Mouse (Mus musculus): ENCODE measurements around the gene Asphd1.
"Not testable (repeated sequence)": the region's sequence is repeated elsewhere in the genome, so short reads cannot be mapped to it uniquely, and the experiment has no call there.

Asphd1 gene

DNA sequence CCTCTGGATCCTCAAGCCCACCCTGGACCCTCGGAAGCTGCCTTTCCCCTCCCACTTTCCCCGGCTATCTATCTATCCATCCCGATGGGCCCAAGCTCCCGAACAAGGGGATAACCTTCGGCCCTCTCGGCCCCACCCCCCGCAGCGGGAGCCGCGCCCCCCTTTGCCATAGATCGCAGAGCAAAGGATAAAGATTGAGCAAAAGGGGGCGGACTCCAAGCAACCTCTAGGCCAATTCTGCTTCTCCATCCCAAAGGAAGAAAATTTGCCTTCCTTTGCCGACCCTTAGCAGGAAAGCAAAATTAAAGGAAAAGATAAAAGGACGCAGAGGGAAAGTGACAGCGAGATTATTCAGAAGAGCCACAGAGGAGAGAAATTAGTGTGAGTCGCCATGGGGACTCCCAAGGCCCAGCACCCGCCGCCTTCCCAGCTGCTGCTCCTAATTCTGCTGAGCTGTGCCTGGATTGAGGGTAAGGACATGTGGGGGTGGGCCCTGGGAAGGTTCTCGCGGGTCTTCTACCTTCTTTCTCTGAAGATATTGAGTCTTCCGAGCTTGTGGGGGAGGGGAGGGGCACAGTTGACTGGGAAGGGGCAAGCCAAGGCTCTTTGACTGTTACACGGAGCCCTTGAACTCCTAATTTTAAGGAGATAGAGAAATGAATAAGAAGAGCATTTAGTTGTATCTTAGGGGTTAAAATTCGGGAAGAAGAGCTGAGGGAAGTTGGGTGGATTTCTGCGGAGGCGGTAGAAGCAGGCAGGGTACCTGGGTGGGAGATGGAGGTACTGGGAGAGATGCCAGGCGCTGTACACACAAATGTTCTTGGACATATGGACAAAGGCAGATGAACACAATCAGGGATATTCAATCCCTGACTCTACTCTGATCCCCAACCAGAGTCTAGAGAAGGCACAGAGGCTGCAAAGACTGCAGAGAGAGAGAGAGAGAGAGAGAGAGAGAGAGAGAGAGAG, 1.5 kb upstream of the Asphd1 start:
- no peak for DNase-seq (ENCODE audit: extremely low spot score, low spot score)

DNA sequence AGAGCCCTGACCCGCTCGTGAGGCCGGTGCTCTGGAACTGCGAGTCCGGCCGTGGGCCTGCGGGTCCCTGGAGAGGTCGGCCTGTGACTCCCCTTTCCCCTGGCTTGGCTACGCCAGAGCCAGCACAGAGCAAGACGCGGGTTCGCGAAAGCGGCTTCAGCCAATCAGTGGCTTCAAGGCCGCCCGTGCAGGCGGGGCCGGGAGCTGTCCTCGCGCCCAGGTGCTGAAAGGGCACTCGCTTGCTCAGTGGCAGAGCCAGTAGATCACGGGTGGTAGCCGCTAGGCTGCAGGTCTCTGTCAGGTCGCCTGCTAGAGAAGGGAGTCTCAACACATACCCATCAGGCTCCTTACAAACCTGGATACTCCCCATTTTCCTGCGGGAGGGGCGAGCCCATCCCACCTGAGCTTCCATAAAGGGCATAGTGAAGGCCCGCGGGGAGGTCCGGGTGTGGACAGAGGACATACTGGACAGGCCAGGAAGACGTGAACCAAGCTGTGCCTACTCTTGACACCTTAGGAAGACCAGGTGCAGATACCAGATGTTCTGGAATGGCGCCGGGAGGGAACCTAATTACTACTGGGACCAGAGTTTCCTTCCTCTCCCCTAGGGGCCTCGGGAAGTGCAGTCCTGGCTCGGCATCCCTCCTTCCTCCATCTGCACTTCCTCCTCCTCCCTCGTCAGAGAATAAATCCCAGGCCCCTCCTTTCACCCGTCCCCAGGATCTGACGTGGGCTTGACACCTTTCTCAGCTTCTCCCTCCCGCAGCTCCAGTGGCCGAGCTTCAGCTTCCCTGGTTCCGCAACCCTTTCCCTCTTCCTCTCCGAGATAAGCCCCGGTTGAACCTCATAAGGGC, 638 bp upstream of the Asphd1 start, which contains the start of gene Sez6l2:
Sez6l2 (plus strand) TSS at position 771 of the 854 bp plus-strand sequence.
- peak; percentile 97 for DNase-seq (ENCODE audit: extremely low spot score, low spot score)

DNA sequence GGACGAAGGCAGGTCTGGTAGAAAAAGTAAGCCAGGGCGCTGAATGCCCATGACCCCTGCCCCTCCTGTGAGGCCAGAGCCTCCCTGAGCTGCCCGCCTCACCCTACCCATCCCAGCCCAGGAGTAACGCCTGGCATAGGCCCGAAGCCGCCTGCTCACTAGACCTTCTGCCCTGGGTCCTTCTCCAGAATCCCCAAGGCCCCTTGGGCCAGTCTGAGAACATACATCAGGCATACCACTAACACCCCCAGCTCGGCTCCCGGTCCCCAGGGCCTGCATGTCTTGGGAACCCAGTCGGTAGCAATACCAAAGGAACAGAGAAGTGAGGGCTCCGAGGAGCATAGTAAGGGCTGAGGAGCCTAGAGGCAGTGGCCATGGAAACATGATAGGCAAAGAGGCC, 756 bp downstream of the Asphd1 start:
- DNase-seq (ENCODE audit: extremely low spot score, low spot score), result no peak

GRCm38 (mm10) chr7:126946530-126946929, 2.9 kb downstream of the Asphd1 start:
- DNase-seq (ENCODE audit: extremely low spot score, low spot score), result no peak

- DNase-seq (ENCODE audit: extremely low spot score, low spot score), result no peak
Observed at GRCm38 (mm10) chr7:126941801-126942200, 7.6 kb downstream of the Asphd1 start.

DNA sequence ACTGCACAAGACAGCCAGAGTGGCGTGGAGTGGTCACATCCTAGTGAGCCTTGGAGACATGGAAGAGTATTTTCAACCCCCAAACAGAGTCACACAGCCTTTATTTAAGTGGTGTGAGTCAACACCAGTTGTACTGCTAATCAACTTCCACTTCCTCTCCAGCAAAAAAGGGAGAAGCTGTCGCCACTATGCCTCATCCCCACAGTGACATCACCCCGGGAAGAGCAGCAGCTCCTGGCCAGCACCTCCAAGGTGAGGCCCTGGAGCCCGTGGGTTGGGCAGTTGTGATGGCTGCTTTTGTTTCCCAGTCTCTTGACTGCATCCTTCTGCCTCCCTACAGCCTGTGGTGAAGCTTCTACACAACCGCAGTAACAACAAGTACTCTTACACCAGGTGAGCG, 8.2 kb downstream of the Asphd1 start:
- no peak for DNase-seq (ENCODE audit: extremely low spot score, low spot score)

- DNase-seq (ENCODE audit: extremely low spot score, low spot score), result no peak
Observed at GRCm38 (mm10) chr7:126932652-126933051, 16.7 kb downstream of the Asphd1 start.

- no peak for DNase-seq (ENCODE audit: extremely low spot score, low spot score)
Observed at GRCm38 (mm10) chr7:126929046-126929445, 20.3 kb downstream of the Asphd1 start.

DNA sequence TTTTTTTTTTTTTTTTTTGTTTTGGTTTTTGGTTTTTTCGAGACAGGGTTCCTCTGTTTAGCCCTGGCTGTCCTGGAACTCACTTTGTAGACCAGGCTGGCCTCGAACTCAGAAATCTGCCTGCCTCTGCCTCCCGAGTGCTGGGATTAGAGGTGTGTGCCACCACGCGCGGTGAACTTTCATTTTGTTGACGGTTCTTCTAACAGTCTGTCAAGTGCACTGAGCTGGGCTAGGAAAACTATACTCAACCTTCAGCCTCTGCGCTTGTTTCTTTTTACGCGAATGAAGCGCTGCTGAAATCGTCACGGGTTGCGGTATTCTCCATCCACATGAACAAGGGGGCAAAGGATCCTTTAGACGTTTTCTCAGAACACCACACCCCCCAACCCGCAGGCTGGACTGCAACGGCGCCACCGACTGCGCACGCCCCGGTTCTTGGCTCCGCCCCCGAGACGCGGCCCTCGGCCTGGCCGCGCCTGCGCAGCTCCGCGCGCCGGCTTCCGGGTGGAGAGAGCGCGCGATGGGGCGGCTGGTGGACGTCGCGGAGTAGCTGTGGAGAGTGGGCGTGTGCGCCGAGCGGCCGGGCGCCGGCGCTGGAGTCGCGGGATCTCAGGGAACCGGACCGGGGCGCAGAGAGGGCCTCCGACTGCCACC, 20.9 kb downstream of the Asphd1 start, which contains the start of gene Kctd13:
Kctd13 (plus strand) TSS at position 496 of the 654 bp plus-strand sequence.
- DNase-seq (ENCODE audit: extremely low spot score, low spot score), result peak; percentile 90

GRCm38 (mm10) chr7:126926299-126926698, 23.1 kb downstream of the Asphd1 start:
- DNase-seq (ENCODE audit: extremely low spot score, low spot score), result no peak

GRCm38 (mm10) chr7:126923999-126924398, 25.4 kb downstream of the Asphd1 start:
- DNase-seq (ENCODE audit: extremely low spot score, low spot score), result no peak

GRCm38 (mm10) chr7:126922624-126923060, 26.7 kb downstream of the Asphd1 start, which contains the start of gene Tmem219:
Gene Tmem219 (minus strand): TSS chr7:126922917.
- no peak for DNase-seq (ENCODE audit: extremely low spot score, low spot score)

- DNase-seq (ENCODE audit: extremely low spot score, low spot score), result no peak
Observed at GRCm38 (mm10) chr7:126921563-126921962, 27.8 kb downstream of the Asphd1 start.

GRCm38 (mm10) chr7:126919973-126920372, 29.4 kb downstream of the Asphd1 start:
- DNase-seq (ENCODE audit: extremely low spot score, low spot score), result no peak

DNA sequence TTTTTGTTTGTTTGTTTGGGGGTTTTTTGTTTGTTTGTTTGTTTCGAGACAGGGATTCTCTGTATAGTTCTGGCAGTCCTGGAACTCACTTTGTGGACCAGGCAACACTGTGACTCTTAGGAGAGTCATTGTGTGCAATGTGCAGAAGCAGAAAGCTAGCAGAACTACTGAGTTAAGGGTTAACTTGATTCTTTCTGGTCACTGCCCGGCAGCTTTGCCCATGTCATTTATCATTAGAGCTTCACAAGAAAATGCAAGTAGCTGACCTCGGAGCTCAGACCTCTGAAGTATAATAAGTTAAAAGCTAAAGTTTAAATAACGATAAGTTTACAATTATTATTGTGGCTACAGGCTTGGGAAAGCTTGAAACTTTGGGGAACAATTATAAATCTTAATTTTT, 31.0 kb downstream of the Asphd1 start:
- not testable (repeated sequence) for DNase-seq (ENCODE audit: extremely low spot score, low spot score)

DNA sequence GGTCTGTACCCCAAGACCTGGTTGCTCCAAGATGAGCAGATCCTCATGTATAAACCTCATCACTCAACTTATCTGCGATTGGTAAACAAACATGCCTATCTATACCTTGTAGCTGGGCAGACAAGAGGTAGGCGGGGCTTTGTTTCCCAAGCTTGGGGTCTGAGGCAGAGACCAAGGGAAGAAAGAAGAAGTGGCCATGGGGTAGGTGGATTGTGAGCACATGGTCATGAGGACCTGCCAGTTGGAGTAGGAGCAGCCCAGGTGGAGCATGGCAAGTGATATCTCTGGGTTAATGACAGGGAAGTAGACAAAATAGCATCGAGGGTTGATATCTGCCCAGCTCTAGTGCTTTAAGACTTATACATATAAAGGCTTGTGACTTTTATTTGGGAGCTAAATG, 34.5 kb downstream of the Asphd1 start:
- no peak for DNase-seq (ENCODE audit: extremely low spot score, low spot score)

GRCm38 (mm10) chr7:126905590-126905989, 43.8 kb downstream of the Asphd1 start:
- no peak for DNase-seq (ENCODE audit: extremely low spot score, low spot score)

- not testable (repeated sequence) for DNase-seq (ENCODE audit: extremely low spot score, low spot score)
Observed at GRCm38 (mm10) chr7:126899781-126900180, 49.6 kb downstream of the Asphd1 start.

GRCm38 (mm10) chr7:126898102-126898990, 51.0 kb downstream of the Asphd1 start:
- peak; percentile 99 for DNase-seq (ENCODE audit: extremely low spot score, low spot score)

Measured in neural tube, embryonic 10.5 days (tissue).